In genomic region chr2:180250930-180251611, GRCm38 (mm10) we compare ENCODE assay signal across 8 mouse cellular contexts. TPM values are rescaled to one million over a fixed set of nuclear protein-coding genes. Genes with fewer than 3 reads are reported as not detected.
DNase-seq lines count a peak whose midpoint lies in the region; ATAC-seq and TF ChIP-seq lines count a peak whose summit lies in the region.

No protein-coding gene starts in this region.

- no peaks in the 10 kb centered on the region for H3K36me3 ChIP-seq in intestine, embryonic 15.5 days
- H3K36me3 ChIP-seq in limb, embryonic 11.5 days (ENCODE audit: control insufficient read depth, insufficient read depth, low read length) = no peaks in the 10 kb centered on the region
- no peaks in the 10 kb centered on the region for H3K36me3 ChIP-seq in midbrain, embryonic 13.5 days
- H3K36me3 ChIP-seq in spleen, adult 2 months (ENCODE audit: control insufficient read depth, insufficient read depth, low read length) = no peaks in the 10 kb centered on the region

- peak; percentile 83 for DNase-seq in urinary bladder, postnatal 25 days (ENCODE audit: low spot score)
- DNase-seq in urinary bladder, adult 2 months (ENCODE audit: low spot score) = no peak
- peak; percentile 91 for DNase-seq in embryo, embryonic 10.5 days (ENCODE audit: low spot score)
- peak; percentile 54 to 74 for DNase-seq in gastrocnemius, postnatal 4 days (ENCODE audit: low spot score in 2 of 2)
- peak; percentile 83 for DNase-seq in limb, embryonic 11.5 days (ENCODE audit: low spot score)
- peak; percentile 64 to 73 for DNase-seq in spleen, adult 2 months (ENCODE audit: low read depth in 1 of 2, low spot score in 2 of 2)

- peaks cover 10% of the 10 kb centered on the region for H3K4me1 ChIP-seq in intestine, embryonic 15.5 days (replicated peaks)
- H3K4me1 ChIP-seq in limb, embryonic 11.5 days (ENCODE audit: control insufficient read depth, insufficient read depth, low read length) = 0 out of 2 replicates have a peak, but pooled peaks cover 1% of the 10 kb centered on the region
- peaks cover 12% of the 10 kb centered on the region for H3K4me1 ChIP-seq in midbrain, embryonic 13.5 days (replicated peaks)
- no peaks in the 10 kb centered on the region for H3K4me1 ChIP-seq in spleen, adult 2 months (ENCODE audit: control insufficient read depth, insufficient read depth, insufficient read length)

- no peak overlapping the region for H3K9ac ChIP-seq in intestine, embryonic 15.5 days
- H3K9ac ChIP-seq in limb, embryonic 11.5 days (ENCODE audit: low read length) = no peak overlapping the region
- H3K9ac ChIP-seq in midbrain, embryonic 13.5 days (replicated peaks) = no peak overlapping the region

- no peak overlapping the region for H3K4me3 ChIP-seq in intestine, embryonic 15.5 days (replicated peaks)
- H3K4me3 ChIP-seq in limb, embryonic 11.5 days (ENCODE audit: low read depth, low read length) = no peak overlapping the region
- H3K4me3 ChIP-seq in midbrain, embryonic 13.5 days (replicated peaks) = no peak overlapping the region
- H3K4me3 ChIP-seq in spleen, adult 2 months (ENCODE audit: extremely low read depth, insufficient read depth, insufficient read length) = no peak overlapping the region

- TF ChIP-seq POLR2A in spleen, adult 2 months (IDR thresholded peaks at IDR 0.05; ENCODE audit: low read depth, low read length) = no peak

- no peak overlapping the region for H3K4me2 ChIP-seq in intestine, embryonic 15.5 days (replicated peaks)
- H3K4me2 ChIP-seq in limb, embryonic 11.5 days (ENCODE audit: low read depth, severe bottlenecking) = no peak overlapping the region
- H3K4me2 ChIP-seq in midbrain, embryonic 13.5 days (replicated peaks) = no peak overlapping the region

- H3K9me3 ChIP-seq in intestine, embryonic 15.5 days = no peaks in the 10 kb centered on the region
- H3K9me3 ChIP-seq in limb, embryonic 11.5 days (ENCODE audit: control insufficient read depth, low read length) = no peaks in the 10 kb centered on the region
- no peaks in the 10 kb centered on the region for H3K9me3 ChIP-seq in midbrain, embryonic 13.5 days

- TF ChIP-seq CTCF in spleen, adult 2 months (IDR thresholded peaks at IDR 0.05; ENCODE audit: extremely low read depth, insufficient read depth, insufficient read length, insufficient replicate concordance) = peak; percentile 71; the same call in 1 of the 2 replicates

- peak; percentile 86 for ATAC-seq in intestine, embryonic 15.5 days
- peak; percentile 73; the same call in 1 of the 2 replicates for ATAC-seq in limb, embryonic 11.5 days (ENCODE audit: insufficient number of reproducible peaks, low FRiP score, low TSS enrichment, low read depth)
- peak; percentile 89 for ATAC-seq in midbrain, embryonic 13.5 days

- 30% methylated on average over 11 of the region's 11 CpGs for WGBS in intestine, embryonic 15.5 days
- WGBS in limb, embryonic 11.5 days = 35% methylated on average over 11 of the region's 11 CpGs
- 28% methylated on average over 11 of the region's 11 CpGs for WGBS in midbrain, embryonic 13.5 days
- 29% methylated on average over 11 of the region's 11 CpGs for WGBS in spleen, adult 2 months

- H3K27ac ChIP-seq in intestine, embryonic 15.5 days = no peak overlapping the region
- H3K27ac ChIP-seq in limb, embryonic 11.5 days (replicated peaks; ENCODE audit: low read depth, low read length) = no peak overlapping the region
- no peak overlapping the region for H3K27ac ChIP-seq in midbrain, embryonic 13.5 days
- H3K27ac ChIP-seq in spleen, adult 2 months (ENCODE audit: insufficient read depth, low read length) = no peak overlapping the region

- H3K27me3 ChIP-seq in intestine, embryonic 15.5 days (replicated peaks) = no peaks in the 10 kb centered on the region
- H3K27me3 ChIP-seq in limb, embryonic 11.5 days (ENCODE audit: control insufficient read depth, insufficient read depth, low read length) = no peaks in the 10 kb centered on the region
- H3K27me3 ChIP-seq in midbrain, embryonic 13.5 days = no peaks in the 10 kb centered on the region
- H3K27me3 ChIP-seq in spleen, adult 2 months (ENCODE audit: control insufficient read depth, insufficient read depth, low read length) = no peaks in the 10 kb centered on the region

RNA-seq across cellular contexts. Expression of gene Rps21, which starts 6.1 kb away (rescaled TPM):
- 3,847 and 3,981 TPM in 2 replicates for polyA plus RNA-seq in urinary bladder, adult 2 months (2012; rRNA removed)
- 100 to 1,000 TPM; 786 to 791 TPM for total RNA-seq in gastrocnemius, postnatal 4 days (2021)
- polyA plus RNA-seq in intestine, embryonic 15.5 days (2015; fragmentation: Nextera tagmentation; extraction: Ambion mirVana) = 577 and 672 TPM in 2 replicates
- polyA plus RNA-seq in limb, embryonic 11.5 days (2014; fragmentation: Nextera tagmentation; extraction: Ambion mirVana) = 641 and 643 TPM in 2 replicates
- polyA plus RNA-seq in midbrain, embryonic 13.5 days (2015; fragmentation: Nextera tagmentation; extraction: Ambion mirVana) = 418 and 448 TPM in 2 replicates
- polyA plus RNA-seq in spleen, adult 2 months (2012; rRNA removed) = 2,793 and 4,124 TPM in 2 replicates

RNA-seq across cellular contexts. Expression of gene Cables2, which starts 22.2 kb away (rescaled TPM):
- polyA plus RNA-seq in urinary bladder, adult 2 months (2012; rRNA removed) = 25.4 and 28.3 TPM in 2 replicates
- total RNA-seq in gastrocnemius, postnatal 4 days (2021) = 10 to 100 TPM; 13.4 to 14.6 TPM
- polyA plus RNA-seq in intestine, embryonic 15.5 days (2015; fragmentation: Nextera tagmentation; extraction: Ambion mirVana) = 11.4 and 12.7 TPM in 2 replicates
- polyA plus RNA-seq in limb, embryonic 11.5 days (2014; fragmentation: Nextera tagmentation; extraction: Ambion mirVana) = 15.8 and 18.0 TPM in 2 replicates
- polyA plus RNA-seq in midbrain, embryonic 13.5 days (2015; fragmentation: Nextera tagmentation; extraction: Ambion mirVana) = 18.2 and 21.6 TPM in 2 replicates
- 40.9 and 56.9 TPM in 2 replicates for polyA plus RNA-seq in spleen, adult 2 months (2012; rRNA removed)

RNA-seq across cellular contexts. Expression of gene Lama5, which starts 25.4 kb away (rescaled TPM):
- polyA plus RNA-seq in urinary bladder, adult 2 months (2012; rRNA removed) = 144 and 160 TPM in 2 replicates
- 10 to 100 TPM; 32.3 to 42.7 TPM for total RNA-seq in gastrocnemius, postnatal 4 days (2021)
- polyA plus RNA-seq in intestine, embryonic 15.5 days (2015; fragmentation: Nextera tagmentation; extraction: Ambion mirVana) = 30.9 and 37.8 TPM in 2 replicates
- polyA plus RNA-seq in limb, embryonic 11.5 days (2014; fragmentation: Nextera tagmentation; extraction: Ambion mirVana) = 12.5 and 14.1 TPM in 2 replicates
- 1.4 and 1.7 TPM in 2 replicates for polyA plus RNA-seq in midbrain, embryonic 13.5 days (2015; fragmentation: Nextera tagmentation; extraction: Ambion mirVana)
- 8.4 and 12.2 TPM in 2 replicates for polyA plus RNA-seq in spleen, adult 2 months (2012; rRNA removed)

RNA-seq across cellular contexts. Expression of gene Rbbp8nl, which starts 38.6 kb away (rescaled TPM):
- 4.6 and 5.9 TPM in 2 replicates for polyA plus RNA-seq in urinary bladder, adult 2 months (2012; rRNA removed)
- total RNA-seq in gastrocnemius, postnatal 4 days (2021) = not detected
- polyA plus RNA-seq in intestine, embryonic 15.5 days (2015; fragmentation: Nextera tagmentation; extraction: Ambion mirVana) = 2.8 and 3.8 TPM in 2 replicates
- polyA plus RNA-seq in limb, embryonic 11.5 days (2014; fragmentation: Nextera tagmentation; extraction: Ambion mirVana) = 0.40 and 0.75 TPM in 2 replicates
- polyA plus RNA-seq in midbrain, embryonic 13.5 days (2015; fragmentation: Nextera tagmentation; extraction: Ambion mirVana) = not detected in 2 replicates
- polyA plus RNA-seq in spleen, adult 2 months (2012; rRNA removed) = not detected in 2 replicates
